Mouse (Mus musculus) adrenal gland, postnatal 10 days (tissue): ENCODE results near the gene Cel. TPM values are rescaled to one million over a fixed set of nuclear protein-coding genes. Genes with fewer than 3 reads are reported as not detected.
"Not testable (repeated sequence)": the region's sequence is repeated elsewhere in the genome, so short reads cannot be mapped to it uniquely, and the experiment has no call there.

Experiments
- DNase-seq: peaks from one replicate; pipeline ENCODE4 v3.0.0; 2021; ENCODE audit warnings: mixed read lengths
- microRNA-seq: library from miRNA; unstranded; fragments of <30 nt; microRNA quantifications from one replicate; pipeline ENCODE4 v1.2.0, GENCODE M21; 2021
- total RNA-seq, 2 experiments: library from RNA; stranded (reverse); gene quantifications; 2 replicates each; pipeline ENCODE4 v1.2.3; 2021

Cel gene
- total RNA-seq, 2 experiments from 2014 or later: 0.15 TPM; not detected in 1

DNA sequence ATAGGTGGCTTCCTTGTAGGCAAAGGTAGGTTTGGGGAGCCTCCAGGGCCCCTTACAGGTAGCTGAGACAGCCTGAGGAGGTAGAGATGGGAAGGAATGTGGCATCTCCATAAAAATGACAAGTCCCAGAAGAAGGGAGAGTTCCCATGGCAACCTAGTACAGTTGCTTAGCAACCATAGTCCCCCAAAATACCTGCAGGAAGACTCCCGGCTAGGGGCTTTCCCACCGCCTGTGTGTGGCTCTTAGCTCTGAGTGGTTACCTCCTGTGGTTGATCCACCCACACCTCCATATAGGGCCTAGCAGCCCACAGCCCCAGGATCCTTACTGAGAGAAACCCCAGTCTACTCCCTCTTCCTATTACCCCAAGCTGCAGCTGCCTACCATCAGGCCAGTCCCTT is 45.0 kb downstream of the Cel start:
- no peak for DNase-seq

DNA sequence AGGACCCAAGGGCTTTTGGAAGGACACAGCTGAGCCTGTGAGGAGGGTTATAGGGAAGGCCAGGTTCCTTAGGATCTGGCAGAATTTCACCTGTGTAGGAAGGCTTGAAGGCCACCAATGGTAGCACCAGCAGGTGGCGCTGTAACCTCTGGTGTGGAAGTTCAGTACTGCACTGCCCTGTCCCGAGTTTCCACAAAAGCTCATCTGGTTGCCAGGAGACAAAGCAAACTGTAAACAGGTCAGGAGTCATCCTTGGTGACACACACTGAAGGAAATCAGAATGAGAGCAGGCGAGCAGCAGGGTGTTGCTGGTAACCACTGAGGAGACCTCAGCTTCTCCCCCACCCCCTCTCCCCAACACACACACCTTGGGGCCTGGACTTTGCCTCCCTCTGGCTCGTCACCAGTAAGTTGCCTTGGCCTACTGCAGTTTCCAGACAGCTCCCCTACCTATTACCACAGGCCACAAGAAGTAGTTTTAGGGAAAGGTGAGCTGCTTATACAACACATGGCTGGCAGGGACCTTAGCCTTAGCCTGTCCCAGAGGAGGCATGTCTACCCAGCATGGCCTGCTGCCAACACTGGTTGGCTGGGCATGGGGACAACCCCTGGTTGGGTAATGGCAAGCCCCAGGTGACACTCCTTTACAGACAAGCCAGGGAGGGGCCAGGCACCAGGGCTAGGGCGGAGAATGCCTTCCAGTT is 45.8 kb downstream of the Cel start:
- DNase-seq: peak; percentile 90

- DNase-seq: peak; percentile 92
Measured at GRCm38 (mm10) chr2:28514489-28514888, 48.7 kb downstream of the Cel start.

GRCm38 (mm10) chr2:28513431-28514370 is 49.5 kb downstream of the Cel start:
- no peak for DNase-seq

DNA sequence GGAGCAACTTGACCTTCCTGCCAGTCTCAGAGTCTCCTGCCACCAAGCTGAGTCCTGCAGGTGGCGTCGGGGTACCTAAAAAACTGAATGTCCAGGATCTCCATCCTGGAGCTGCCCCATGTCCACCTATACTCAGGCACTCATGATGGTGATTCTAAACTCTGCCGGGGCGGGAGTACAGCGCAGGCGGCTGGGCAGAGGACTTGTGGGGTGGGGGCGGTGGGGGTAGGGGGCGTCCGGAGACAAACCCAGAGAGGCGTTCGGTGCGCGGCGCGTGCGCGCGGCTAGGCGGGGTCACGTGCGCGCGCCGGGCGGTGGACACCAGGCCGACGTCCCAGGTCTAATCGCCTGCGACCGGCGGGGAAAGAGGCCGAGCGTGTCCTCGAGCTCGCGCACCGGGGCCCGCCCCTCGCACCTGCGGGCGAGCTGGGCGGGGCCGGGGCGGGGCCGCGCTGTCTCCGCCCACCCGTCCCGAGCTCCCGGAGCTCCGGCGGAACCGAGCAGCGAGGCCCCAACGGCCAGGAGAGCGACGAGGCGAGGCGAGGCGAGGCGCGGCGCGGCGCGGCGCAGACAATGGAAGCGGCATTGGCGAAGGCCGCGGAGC is 50.3 kb downstream of the Cel start, which contains the start of gene Ralgds:
Gene Ralgds, plus strand, starts transcription at position 328 of the 604 bp plus-strand sequence.
- DNase-seq: peak; percentile 70

DNA sequence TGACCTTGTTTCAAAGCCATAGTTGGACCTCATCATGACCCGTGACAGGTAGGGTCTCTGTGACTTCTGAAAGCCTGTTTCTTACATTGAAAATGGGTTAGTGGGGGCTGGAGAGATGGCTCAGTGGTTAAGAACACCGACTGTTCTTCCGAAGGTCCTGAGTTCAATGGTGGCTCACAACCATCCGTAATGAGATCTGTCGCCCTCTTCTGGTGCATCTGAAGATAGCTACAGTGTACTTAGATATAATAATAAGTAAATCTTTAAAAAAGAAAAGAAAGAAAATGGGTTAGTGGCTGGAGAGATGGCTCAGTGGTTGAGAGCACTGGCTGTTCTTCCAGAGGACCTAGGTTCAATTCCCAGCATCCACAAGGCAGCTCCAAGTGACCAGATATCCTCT is 51.6 kb downstream of the Cel start:
- not testable (repeated sequence) for DNase-seq

GRCm38 (mm10) chr2:28506291-28506690 is 56.9 kb downstream of the Cel start:
- DNase-seq: no peak

DNA sequence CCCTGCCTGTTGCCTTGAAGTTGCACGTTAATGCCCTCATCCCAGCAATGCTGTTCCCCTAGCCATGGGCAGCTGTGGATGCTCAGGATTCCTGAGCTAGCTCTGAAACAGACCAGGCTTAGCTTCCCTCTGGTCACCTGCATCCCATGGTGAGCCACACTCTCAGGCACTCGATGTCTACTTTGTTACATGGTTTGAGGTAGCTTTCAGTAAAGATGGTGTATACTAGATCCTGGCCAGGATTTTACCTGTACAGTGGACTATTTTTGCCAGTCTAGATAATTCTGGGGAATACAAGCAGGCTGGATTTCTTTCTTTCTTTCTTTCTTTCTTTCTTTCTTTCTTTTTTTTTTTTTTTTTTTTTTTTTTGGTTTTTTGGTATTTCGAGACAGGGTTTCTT is 57.4 kb downstream of the Cel start, which contains the start of gene Gm10134:
Gene Gm10134, plus strand, starts transcription at position 301 of the 400 bp plus-strand sequence.
- no peak for DNase-seq

Small RNA genes within 50 kb of the gene (microRNA-seq; reads per million reads assigned to microRNA genes)
- not detected for gene Gm22824

Other genes with a start within 250 kb of the Cel start
- gene Ppp1r26, start 116.6 kb downstream of the Cel start, total RNA-seq: 1 to 10 TPM; 5.3 to 7.4 TPM
- under 1 TPM; 0.64 to 0.99 TPM for gene 1700007K13Rik, start 97.1 kb downstream of the Cel start, total RNA-seq
- 10 to 100 TPM; 64.6 to 75.6 TPM for gene Mrps2, start 95.3 kb downstream of the Cel start, total RNA-seq
- 1 to 10 TPM; 4.3 to 5.4 TPM for gene Gbgt1, start 66.5 kb downstream of the Cel start, total RNA-seq
- gene Gm10134, start 57.3 kb downstream of the Cel start, total RNA-seq: 1 to 10 TPM; 2.6 to 3.2 TPM
- 10 to 100 TPM; 31.5 to 47.4 TPM for gene Ralgds, start 50.3 kb downstream of the Cel start, total RNA-seq
- 10 to 100 TPM; 15.5 to 21.5 TPM for gene Gtf3c5, start 20.3 kb upstream of the Cel start, total RNA-seq
- 1 to 10 TPM in 1 of 2 experiments, under 1 TPM in 1; 0.66 to 4.4 TPM for gene Gfi1b, start 58.6 kb upstream of the Cel start, total RNA-seq
- 10 to 100 TPM; 15.5 to 20.7 TPM for gene Tsc1, start 77.8 kb upstream of the Cel start, total RNA-seq
- 1 to 10 TPM; 1.4 to 2.1 TPM for gene Spaca9, start 136.3 kb upstream of the Cel start, total RNA-seq
- gene Ak8, start 136.8 kb upstream of the Cel start, total RNA-seq: under 1 TPM; 0.18 to 0.33 TPM